Mouse (Mus musculus) stomach, postnatal 0 days (tissue): ENCODE results near the gene Npm1.

ENCODE experiments used
- CTCF ChIP-seq: IDR thresholded peaks from 2 replicates; pipeline ENCODE4 v1.5.1; 2016; ENCODE audit warnings: antibody characterized with exemption, low read depth, mild to moderate bottlenecking, moderate library complexity
- EP300 ChIP-seq: optimal IDR thresholded peaks from 2 replicates; pipeline ENCODE3; 2016; ENCODE audit warnings: antibody characterized with exemption

DNA sequence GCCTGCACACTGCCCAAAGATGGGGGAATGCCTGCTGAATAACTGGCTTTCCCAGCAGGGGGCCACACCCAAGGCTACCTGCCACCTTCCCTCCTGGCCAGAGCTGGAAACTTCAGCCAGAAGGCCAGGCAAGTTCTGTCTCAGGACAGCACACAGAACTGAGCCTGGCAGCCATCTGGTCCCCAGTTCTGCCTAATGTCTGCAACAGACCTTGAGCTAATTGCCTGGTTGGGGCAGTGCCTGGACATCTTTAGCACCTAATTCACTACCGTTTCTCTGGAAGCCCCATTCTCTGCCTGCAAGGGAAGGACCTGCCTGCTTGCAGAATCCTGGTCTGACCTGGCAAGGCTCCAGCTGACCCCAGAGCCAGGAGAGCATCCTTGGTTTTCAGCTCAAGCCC, 50.6 kb downstream of the Npm1 start:
- no peak for TF ChIP-seq CTCF
- TF ChIP-seq EP300, result no peak
